Mouse (Mus musculus): Measurements from ENCODE around the gene Vwf.

Vwf gene

GRCm38 (mm10) chr6:125648964-125649363, 102.4 kb downstream of the Vwf start:
- DNase-seq = no peak

DNA sequence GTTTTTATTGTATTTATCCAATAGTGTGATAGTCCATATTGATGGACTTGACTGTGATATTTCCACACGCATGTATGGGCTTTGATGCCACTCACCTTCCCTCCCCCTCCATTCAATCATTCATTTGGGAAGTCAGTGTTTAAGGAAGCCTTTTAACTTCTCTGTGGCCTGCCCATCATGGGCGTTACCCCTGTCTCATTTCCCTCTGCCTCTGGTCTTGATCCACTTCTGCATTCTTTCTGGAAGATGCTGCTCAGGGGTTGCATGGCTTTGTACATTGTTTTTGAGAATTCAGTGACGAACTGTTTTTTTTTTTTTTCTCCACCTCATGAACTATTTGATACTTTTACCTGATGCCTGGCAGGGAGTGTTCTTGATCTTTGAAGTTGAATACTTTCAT, 104.8 kb downstream of the Vwf start:
- DNase-seq = no peak

GRCm38 (mm10) chr6:125653416-125653815, 106.8 kb downstream of the Vwf start:
- DNase-seq = no peak

DNA sequence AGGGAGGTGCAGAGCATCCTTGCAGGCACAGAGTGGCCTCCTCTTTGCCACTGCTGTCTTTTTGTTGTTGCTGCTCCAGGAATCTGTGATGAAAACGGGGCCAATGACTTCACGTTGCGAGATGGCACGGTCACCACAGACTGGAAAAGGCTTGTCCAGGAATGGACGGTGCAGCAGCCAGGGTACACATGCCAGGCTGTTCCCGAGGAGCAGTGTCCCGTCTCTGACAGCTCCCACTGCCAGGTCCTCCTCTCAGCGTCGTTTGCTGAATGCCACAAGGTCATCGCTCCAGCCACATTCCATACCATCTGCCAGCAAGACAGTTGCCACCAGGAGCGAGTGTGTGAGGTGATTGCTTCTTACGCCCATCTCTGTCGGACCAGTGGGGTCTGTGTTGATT, 110.3 kb downstream of the Vwf start:
- no peak for DNase-seq

- DNase-seq = no peak
Measured at GRCm38 (mm10) chr6:125657966-125658365, 111.4 kb downstream of the Vwf start.

GRCm38 (mm10) chr6:125661106-125661877, 114.7 kb downstream of the Vwf start:
- peak; percentile 38 for DNase-seq

GRCm38 (mm10) chr6:125663906-125664305, 117.3 kb downstream of the Vwf start:
- no peak for DNase-seq

- DNase-seq = no peak
Measured at GRCm38 (mm10) chr6:125671835-125672234, 125.3 kb downstream of the Vwf start.

GRCm38 (mm10) chr6:125678492-125678891, 131.9 kb downstream of the Vwf start:
- no peak for DNase-seq

- no peak for DNase-seq
Measured at GRCm38 (mm10) chr6:125680613-125681012, 134.0 kb downstream of the Vwf start.

DNA sequence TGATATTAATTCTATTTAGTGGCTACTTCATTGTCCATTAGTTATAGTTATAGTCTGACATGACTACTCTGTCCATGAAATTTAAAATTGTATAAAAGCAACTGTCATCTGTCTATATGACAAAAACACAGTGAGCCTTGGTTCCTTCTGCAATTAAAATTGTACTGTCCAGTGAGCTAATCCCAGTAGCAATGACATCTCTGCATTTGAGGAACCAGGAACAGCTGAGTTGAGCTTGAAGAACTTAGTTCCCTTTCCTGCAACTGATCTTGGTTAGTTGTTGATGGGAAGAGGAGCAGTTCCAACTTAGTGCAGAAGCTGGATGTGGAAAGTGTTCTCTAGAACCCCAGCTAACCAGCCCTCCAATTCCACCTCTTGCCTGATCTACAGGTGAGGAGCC, 138.8 kb downstream of the Vwf start:
- DNase-seq = no peak

DNA sequence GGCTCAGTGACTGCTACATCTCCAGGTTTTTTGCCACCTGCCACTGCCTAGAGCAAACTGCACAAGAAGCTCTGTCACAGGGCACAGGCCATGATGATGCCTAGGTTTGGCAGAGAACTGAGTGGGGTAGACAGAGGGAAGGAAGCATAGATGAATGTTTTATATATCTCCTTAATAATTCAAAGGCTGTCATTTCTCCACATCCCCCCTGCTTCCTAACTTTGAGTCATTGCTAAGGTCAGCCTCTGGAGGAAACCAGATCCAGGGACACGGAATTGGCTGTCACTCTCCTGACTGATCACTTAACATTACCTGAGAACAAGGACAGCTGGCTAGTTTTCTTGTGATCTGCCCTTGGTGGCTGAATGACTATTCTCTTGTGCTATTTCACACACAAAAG, 141.4 kb downstream of the Vwf start:
- no peak for DNase-seq

DNA sequence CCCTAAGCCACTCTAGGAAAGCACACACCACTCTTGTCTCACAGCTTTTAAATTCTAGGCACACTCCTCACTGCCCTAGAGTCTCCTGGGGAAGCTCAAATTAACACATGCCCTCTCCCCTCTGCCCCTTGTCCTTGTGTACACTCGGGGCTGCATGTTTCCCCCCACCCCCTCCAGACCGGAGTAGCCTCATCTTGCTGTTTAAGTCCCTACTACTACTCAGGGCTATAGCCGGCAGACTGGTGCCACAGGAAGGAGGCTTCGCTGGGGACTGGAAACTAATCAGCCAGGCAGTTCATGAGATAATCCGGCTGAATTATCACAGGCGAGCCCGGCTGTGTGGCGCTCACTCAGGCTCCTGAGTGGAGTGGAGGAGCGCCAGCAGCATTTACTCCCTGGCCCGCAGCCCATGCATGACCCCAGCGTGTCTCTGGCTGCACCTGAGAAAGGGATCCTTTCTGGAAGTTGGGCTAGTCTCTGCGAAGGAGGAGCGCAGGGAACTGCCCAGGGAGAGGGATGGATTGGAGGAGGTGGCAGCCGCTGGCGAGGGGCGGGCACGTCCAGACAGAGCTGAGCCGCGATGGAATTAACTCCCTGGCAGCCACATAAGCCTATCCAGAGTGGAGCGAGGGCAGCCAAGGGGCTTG, 143.6 kb downstream of the Vwf start, which contains the start of gene Ano2:
TSS of gene Ano2 (plus strand) at position 363 of the 647 bp plus-strand sequence.
- DNase-seq = no peak

DNA sequence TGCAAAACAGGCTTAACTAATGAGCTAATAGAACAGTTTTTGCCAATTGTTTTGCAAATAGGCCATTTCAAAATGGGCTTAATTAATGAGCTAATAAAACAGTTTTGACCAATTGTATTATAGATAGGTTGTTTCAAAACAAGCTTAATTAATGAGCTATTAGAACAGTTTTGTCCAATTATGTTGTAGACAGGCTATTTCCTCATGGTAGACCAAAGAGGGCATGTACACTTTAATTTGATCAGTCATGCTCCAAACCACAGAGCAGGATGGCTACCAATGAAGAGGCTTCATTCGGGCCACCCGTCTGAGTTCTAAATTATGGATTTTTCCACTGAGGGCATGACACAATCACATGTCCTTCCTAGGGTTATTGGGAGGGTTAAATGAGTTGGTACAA, 154.6 kb downstream of the Vwf start:
- no peak for DNase-seq

DNA sequence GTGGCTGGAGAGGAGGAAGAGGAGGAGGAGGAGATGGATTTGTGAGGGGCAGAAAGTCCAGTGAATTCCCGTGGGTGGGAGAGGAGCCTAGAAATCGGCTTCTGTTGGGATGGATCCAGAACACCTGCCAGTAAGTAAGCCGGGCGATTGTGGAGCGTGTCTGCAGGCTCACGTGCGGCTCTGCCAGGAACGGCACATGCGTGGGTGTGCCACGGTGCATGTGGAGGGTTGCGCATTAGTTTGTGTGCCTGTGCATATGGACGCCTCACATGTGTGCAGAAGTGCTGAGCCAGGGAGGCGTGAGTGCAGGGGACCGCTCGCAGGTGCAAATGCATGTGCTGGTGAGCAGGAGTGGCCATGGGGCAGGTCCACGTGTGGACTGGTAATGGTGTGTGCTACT, 164.7 kb downstream of the Vwf start:
- DNase-seq = peak; percentile 80

- DNase-seq = no peak
Measured at GRCm38 (mm10) chr6:125726408-125726807, 179.8 kb downstream of the Vwf start.

DNA sequence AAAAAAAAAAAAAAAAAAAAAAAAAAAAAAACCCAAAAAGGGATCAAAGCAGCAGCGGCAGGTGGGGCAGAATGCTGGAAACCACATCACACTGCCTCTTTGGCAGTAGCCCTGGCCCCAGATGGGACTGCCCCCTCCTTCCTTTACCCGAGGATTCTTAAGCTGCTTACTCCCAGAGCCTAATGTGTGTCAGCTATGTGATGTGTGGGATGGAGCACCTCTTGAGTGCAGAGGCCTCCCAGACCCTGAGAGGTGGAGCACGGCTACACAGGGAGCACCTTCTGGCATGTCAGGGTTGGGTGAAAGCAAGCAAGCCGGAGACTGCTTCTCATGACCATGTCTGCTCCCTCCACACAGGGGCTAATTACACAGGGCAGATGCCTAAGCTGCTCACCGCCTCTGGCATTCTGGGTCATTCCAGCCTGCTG, 180.9 kb downstream of the Vwf start:
- no peak for DNase-seq

- no peak for DNase-seq
Measured at GRCm38 (mm10) chr6:125729471-125729870, 182.9 kb downstream of the Vwf start.

- DNase-seq = no peak
Measured at GRCm38 (mm10) chr6:125729986-125730535, 183.5 kb downstream of the Vwf start.
